Mouse (Mus musculus) frontal cortex, adult 2 months (tissue): ENCODE data around the gene Dusp19. TPM values are rescaled to one million over a fixed set of nuclear protein-coding genes. Genes with fewer than 3 reads are reported as not detected.
A peak's percentile ranks its signal among the peaks of the same experiment; 100 is the strongest.

Experiments used
- DNase-seq, 2 experiments: peaks; one replicate each; pipeline ENCODE4 v3.0.0; 2022; ENCODE audit warnings: low spot score in 1 of 2; ENCODE audit errors: extremely low spot score in 1 of 2
- polyA plus RNA-seq: library from polyadenylated mRNA; depleted of rRNA; stranded (reverse); fragments of >200 nt; gene quantifications from 2 replicates; pipeline ENCODE4 v1.2.3, GENCODE M21; 2012; rRNA removed

The Dusp19 gene
- polyA plus RNA-seq = 14.0 and 14.4 TPM in 2 replicates

DNA sequence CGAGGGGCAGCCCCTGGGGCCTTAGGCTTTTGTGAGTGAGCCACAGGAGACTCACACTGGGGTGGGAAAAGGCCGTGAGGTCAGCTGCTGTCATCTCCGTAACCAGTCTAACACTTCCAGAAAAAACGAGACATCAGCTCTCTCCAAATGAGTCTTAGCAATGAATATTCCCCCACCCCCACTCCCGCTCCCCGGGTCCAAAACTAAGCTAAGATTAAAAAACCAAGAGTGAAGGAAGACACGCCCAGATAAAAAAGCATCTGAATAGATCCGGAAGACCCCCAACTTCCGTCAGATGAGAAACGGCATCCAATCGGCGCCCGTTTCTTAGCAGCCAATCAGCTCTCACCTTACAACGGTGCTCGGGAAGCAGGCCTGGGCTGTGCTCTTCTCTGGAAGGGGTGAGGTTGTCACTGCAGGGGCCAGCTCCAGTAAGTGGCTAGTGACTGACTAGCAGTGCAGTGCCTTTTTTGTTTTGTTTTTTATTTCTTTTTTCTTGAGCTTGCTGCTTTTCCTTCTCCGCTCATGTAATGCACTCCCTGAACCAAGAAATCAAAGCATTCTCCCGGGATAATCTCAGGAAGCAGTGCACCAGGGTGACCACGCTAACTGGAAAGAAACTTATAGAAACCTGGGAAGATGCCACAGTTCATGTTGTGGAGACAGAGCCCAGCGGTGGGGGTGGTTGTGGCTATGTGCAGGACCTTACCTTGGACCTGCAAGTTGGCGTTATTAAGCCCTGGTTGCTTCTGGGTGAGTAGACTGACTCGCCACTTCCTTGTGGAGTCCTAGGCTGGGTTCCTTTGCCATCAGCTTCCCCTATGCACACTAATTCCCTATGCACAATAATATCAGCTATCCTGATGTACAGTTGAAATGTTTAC, at the start of gene Dusp19, which contains the start of gene Nup35:
TSS of gene Dusp19 (plus strand) at position 192 of the 884 bp plus-strand sequence.
TSS of gene Nup35 (plus strand) at position 383 of the 884 bp plus-strand sequence.
- DNase-seq = peak; percentile 90 to 99

DNA sequence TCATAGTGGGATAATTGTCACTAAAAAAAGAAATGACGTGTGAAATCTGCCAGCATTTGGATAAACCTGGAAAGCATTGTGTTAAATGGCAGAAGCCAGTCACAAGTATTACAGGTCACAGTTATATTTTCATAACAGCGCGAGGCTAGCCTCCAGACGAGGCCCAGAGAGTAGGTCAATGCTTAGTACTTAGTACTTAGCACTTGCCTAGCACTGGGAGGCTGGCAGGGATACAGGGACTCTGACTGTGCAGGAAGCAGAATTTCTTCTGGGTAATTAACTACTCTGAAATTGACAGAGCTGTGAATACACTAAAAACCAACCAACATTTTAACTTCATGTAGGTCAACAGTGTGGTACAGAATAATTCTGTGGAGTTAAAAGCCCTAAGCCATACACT, 49.4 kb upstream of the Dusp19 start:
- no peak for DNase-seq

- no peak for DNase-seq
Observed at GRCm38 (mm10) chr2:80570656-80571055, 46.2 kb upstream of the Dusp19 start.

DNA sequence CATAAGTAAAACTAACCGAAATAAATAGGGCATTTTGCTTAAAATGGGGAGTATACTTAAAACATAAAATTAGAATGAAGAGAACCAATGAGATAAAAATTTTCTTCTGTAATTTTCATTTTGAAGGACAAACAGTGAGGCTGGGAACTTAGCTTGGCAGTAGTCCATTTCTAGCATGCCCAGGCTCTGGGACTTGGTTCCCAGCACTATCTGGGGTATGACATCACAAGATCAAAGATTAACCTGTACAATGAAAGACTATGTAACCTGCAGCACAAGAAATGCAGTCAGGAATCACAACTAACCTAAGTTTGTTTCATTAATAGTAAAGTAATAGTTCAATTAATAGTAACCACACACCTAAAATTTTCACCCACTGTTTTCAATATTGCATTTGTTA, 39.6 kb upstream of the Dusp19 start:
- no peak for DNase-seq

DNA sequence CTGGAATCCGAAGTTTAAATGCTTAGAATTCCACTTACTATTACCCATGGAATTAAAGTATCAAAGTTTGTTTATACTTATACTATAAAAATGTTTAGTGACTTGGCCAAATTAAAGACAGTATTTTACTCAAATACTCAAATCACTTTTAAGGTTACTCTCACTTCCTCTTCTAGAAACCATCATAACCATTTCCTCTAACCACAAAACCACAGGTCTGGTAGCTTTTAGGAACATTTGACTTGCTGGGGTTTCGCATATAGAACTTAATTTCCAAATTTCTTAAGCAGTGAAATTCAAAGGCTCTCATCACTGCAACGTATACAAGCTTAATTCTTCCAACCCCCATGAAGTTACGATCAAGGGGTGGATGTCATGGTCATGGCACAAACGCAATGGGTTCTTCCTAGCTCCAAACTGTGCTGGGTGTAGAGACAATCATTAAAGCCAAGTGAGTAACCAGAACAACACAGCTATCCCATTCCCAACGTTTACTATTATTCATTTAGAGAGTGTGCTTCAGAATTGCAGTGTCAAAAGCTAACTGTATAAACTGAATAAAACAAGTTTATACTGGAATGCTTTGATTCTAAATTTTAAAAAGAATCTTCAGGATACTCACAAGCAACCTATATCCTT, 37.5 kb upstream of the Dusp19 start:
- no peak for DNase-seq

GRCm38 (mm10) chr2:80580311-80580961, 36.4 kb upstream of the Dusp19 start:
- DNase-seq = peak in 1 of 2 experiments; percentile 53

- DNase-seq = peak; percentile 62 to 87
Observed at GRCm38 (mm10) chr2:80581043-80581711, 35.7 kb upstream of the Dusp19 start, which contains the start of gene Nckap1. Gene Nckap1 (minus strand): TSS chr2:80581380.

DNA sequence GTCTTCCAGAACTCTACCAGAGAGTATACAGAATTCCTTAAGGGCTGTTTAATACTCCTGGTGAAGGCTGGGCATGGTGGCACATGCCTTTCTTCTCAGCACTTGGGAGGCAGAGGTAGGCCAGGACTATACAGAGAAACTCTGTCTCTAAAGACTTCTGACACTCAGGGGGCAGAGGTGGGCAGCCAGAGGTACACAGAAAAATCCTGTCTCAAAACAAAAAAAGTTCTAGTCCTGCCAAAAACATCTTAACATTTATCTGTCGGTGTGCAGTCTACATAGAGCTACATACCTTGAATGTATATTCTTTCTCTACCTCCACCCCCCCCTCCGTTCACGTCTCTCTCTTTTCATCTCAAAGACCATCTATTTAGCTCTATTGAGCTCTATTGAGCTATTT, 34.5 kb upstream of the Dusp19 start:
- no peak for DNase-seq

GRCm38 (mm10) chr2:80594215-80594918, 22.5 kb upstream of the Dusp19 start:
- peak; percentile 58 to 59 for DNase-seq

GRCm38 (mm10) chr2:80596960-80597359, 19.9 kb upstream of the Dusp19 start:
- peak; percentile 37 to 52 for DNase-seq

- DNase-seq = no peak
Observed at GRCm38 (mm10) chr2:80599850-80600249, 17.0 kb upstream of the Dusp19 start.

DNA sequence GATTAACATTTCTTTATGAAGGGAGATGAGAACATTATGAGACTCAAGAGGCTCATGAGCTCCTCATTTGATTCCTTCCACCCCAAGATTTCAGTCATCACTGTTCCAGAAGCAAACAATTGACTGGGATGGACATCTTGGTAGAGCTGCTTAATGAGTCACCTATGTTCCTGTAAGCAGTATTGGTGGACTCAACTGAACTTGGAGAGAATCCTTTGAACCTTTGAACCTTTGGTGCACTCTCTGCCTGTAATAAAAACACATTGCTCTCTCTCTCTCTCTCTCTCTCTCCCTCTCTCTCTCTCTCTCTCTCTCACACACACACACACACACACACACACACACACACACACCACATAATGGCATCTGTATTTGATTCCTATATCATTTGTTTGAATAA, 16.2 kb upstream of the Dusp19 start:
- DNase-seq = no peak

GRCm38 (mm10) chr2:80602756-80603155, 14.1 kb upstream of the Dusp19 start:
- no peak for DNase-seq

DNA sequence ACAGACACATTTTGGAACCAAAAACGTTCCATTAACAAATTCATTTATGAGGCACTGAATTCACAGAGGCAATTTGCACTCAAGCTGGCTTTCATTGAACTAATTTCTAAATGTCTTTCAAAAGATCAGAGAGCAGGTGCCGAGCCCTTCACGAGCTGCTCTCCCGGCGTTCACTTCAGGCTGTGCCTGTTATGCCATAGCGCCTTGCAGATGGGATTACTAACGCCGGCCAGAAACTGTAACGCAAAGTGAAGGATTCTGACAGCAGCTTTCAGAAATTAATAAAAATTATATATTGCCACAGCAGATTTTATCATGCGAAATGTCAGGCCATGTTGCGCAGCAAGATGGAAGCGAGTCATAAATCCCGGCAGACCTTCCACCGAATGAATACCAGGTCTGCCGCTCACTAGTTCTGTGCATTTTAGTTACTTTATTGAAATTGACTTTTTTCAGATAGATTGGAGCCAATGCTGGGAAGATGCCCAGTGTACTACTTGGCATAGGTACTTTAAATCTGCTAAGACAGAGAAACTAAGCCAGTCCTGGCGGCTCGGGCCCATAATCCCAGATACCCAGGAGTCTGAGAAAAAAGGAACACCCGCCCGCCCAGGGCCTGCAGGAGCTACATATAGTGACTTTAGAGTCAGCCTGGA, 12.9 kb upstream of the Dusp19 start:
- no peak for DNase-seq

DNA sequence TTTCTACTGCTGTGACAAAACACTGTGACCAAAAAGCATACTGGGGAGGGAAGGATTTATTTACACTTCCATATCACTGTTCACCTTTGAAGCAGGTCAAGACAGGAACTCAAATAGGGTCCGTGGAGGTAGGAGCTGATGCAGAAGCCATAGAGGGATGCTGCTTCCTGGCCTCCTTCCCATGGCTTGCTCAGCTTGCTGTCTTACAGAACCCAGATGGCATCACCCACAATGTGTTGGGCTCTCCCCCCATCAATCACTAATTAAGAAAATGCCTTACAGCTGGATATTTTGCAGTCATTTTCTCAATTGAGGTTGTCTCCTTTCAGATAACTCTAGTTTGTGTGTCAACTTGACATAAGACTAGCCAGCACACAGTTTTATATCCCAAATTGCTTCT, 4.6 kb upstream of the Dusp19 start:
- no peak for DNase-seq

GRCm38 (mm10) chr2:80612796-80613195, 4.0 kb upstream of the Dusp19 start:
- DNase-seq = peak in 1 of 2 experiments; percentile 66

- DNase-seq = no peak
Observed at GRCm38 (mm10) chr2:80618991-80619390, 2.1 kb downstream of the Dusp19 start.

DNA sequence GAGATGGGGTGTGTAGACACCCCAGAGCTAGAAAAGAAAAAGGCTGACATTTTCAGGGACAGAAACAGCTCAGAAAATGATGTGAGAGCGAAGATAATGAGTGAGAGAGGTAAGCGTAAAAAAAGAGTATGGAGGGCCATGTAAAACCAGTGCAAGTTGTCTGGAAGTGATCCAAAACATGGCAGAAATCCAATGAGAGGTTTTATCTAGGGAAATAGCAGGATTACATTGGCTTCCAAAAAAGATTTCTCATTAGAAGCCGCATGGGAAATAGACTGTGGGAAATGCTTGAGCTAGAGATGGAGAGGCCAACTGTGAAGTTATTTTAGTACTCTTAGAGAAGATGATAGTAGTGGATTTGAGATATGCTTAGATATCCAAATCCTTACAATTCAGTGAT, 5.1 kb downstream of the Dusp19 start:
- peak in 1 of 2 experiments; percentile 62 for DNase-seq

DNA sequence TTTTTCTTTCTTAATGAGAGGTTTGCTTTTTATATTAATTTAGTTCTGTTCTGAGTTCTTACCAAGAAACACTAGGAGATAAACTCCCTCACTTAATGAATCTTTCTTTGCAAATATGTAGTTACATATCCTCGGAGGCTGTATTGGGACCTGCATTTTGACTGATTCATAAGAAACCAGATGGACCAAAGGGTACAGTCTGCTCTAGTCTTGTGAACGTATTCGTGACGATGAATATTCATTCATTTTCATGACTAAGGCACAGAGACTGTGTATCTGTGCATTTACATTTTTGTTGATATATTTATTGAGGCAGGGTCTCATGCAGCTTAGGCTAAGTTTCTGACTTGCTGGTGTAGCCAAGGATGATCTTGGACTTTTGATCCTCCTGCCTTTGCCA, 7.7 kb downstream of the Dusp19 start:
- DNase-seq = no peak
